Mouse (Mus musculus) liver, embryonic 11.5 days (tissue): ENCODE data around the gene Gtf2e1. TPM values are rescaled to one million over a fixed set of nuclear protein-coding genes. Genes with fewer than 3 reads are reported as not detected.

Source experiments
- ATAC-seq: fragments of 200-750 bp; cut with Nextera tagmentation; replicated peaks from 2 replicates; pipeline ENCODE4 v1.8.0; 2017; ENCODE audit warnings: moderate number of reproducible peaks, mild to moderate bottlenecking, moderate TSS enrichment, moderate library complexity; ENCODE audit not compliant: low FRiP score
- DNase-seq: peaks from one replicate; pipeline ENCODE4 v3.0.0-alpha.2; 2017; ENCODE audit warnings: low spot score
- H3K27ac ChIP-seq: fragments of 300-500 bp; sonication (generic); 2 replicates; pipeline ENCODE4 v1.5.1; 2014; ENCODE audit warnings: mild to moderate bottlenecking, low read depth, low read length, control low read depth
- H3K27me3 ChIP-seq: fragments of 300-500 bp; sonication (generic); replicated peaks from 2 replicates; pipeline ENCODE4 v1.6.1; 2014; ENCODE audit warnings: low read length, mixed read lengths; ENCODE audit not compliant: control insufficient read depth, insufficient read depth
- H3K36me3 ChIP-seq: fragments of 300-500 bp; sonication (generic); 2 replicates; pipeline ENCODE4 v1.6.1; 2014; ENCODE audit warnings: mild to moderate bottlenecking, low read length, moderate library complexity, mixed read lengths; ENCODE audit not compliant: control insufficient read depth, insufficient read depth
- H3K4me1 ChIP-seq: fragments of 300-500 bp; sonication (generic); replicated peaks from 2 replicates; pipeline ENCODE4 v1.6.1; 2014; ENCODE audit warnings: low read length, mixed read lengths; ENCODE audit not compliant: control insufficient read depth, insufficient read depth
- H3K4me2 ChIP-seq: fragments of 300-500 bp; sonication (generic); 2 replicates; pipeline ENCODE4 v1.6.1; 2014; ENCODE audit warnings: mild to moderate bottlenecking, control low read depth, moderate library complexity
- H3K4me3 ChIP-seq: fragments of 300-500 bp; sonication (generic); 2 replicates; pipeline ENCODE4 v1.5.1; 2014; ENCODE audit warnings: low read depth, low read length, control low read depth
- H3K9ac ChIP-seq: fragments of 300-500 bp; sonication (generic); 2 replicates; pipeline ENCODE4 v1.6.1; 2014; ENCODE audit warnings: low read depth, low read length, control low read depth
- H3K9me3 ChIP-seq: fragments of 300-500 bp; sonication (generic); 2 replicates; pipeline ENCODE4 v1.6.1; 2016; ENCODE audit warnings: low read length, inconsistent platforms, mixed read lengths; ENCODE audit not compliant: control insufficient read depth
- WGBS: fragments of 180-500 bp; shearing (Covaris S2); extraction: QIAGEN DNeasy Blood & Tissue Kit; methylation state at CpG from one replicate; pipeline ENCODE4 v1.1.7; 2014; 5-methylcytosine and 5-hydroxymethylcytosine counted together
- polyA plus RNA-seq: library from polyadenylated mRNA; unstranded; fragments of >200 nt; fragmentation: Nextera tagmentation; extraction: Ambion mirVana; gene quantifications from 2 replicates; pipeline ENCODE4 v1.2.1, GENCODE M21; 2014

Gene Gtf2e1
- 29.2 and 34.0 TPM in 2 replicates for polyA plus RNA-seq

DNA sequence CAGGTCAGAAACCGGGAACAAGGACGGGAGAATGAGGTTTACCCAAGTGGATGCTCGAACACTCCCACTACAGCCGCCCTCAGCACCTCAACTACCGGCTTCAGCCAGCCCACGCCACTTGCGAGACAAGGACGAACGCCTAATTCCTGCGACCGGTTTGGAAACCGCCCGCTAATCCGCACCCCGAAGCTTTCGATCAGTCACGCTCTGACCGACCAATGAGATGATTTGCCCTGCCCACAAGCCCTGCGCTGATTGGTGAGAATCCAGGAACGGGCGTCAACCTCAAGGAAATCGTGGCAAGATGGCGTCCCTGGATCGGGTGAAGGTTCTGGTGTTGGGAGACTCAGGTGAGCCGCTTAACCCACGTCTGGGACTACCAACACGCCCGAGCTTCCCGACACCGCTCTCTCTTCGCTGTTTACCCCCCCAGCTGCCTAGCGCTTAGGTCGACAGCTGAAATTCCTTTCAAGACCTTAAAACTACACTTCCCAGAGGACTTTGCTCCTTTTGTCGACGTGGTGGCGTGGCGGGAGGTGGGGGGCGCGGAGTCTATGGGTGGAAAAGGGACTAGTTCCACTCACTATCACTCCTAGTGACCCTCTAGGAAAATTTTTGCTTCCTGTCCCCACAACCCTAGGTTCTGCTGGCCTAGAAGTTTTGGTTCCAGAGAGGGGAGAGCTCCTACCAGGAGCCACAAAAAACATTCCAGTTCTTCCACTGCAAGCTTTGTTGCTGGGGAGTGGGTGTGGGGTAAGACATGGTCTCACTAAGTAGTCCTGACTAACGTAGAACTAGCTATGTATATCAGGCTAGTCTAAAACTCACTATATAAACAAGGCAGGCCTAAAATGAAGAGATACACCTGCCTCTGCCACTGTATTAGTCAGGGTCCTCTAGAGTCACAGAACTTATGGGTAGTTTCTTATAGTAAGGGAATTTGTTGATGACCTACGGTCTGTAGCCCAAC is at the start of gene Gtf2e1, which contains the start of gene Rabl3:
Gtf2e1 (minus strand) TSS at position 179 of the 970 bp plus-strand sequence.
Rabl3 (plus strand) TSS at position 275 of the 970 bp plus-strand sequence.
- DNase-seq (peak; percentile 91), ATAC-seq (peak; percentile 99)
- H3K9ac ChIP-seq = peak within 1 kb of the TSS; percentile 92
- 2% methylated on average over 41 of the region's 41 CpGs for WGBS
- peaks cover 14% of the 10 kb centered on the region; the same call in 1 of the 2 replicates for H3K36me3 ChIP-seq
- H3K27me3 ChIP-seq = no peaks in the 10 kb centered on the region
- H3K27ac ChIP-seq = peak within 1 kb of the TSS; percentile 79
- peak within 1 kb of the TSS; percentile 87 for H3K4me3 ChIP-seq
- H3K4me2 ChIP-seq = peak within 1 kb of the TSS; percentile 81
- no peaks in the 10 kb centered on the region for H3K9me3 ChIP-seq
- H3K4me1 ChIP-seq = peaks cover 7% of the 10 kb centered on the region

DNA sequence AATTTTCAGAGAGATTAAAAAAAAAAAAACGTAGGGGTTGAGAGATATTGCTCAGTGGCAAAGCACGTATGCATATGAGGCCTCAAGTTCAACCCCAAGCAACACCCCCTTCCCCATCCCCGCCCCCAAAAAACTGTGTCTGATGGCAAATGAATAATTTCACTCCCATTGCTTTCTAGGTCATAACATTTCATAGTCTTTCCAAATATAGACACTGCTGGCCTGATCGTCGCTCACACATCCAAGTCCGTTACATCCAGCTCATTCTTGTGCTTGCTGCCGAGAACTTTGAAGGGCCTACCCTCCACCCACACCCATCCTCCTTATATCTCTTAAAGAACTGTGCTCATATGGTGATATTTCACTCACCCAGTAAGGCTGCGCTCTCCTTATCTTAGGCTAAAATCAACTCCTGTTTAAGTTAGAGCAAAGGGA is 45.6 kb upstream of the Gtf2e1 start:
- 71% methylated on average over 8 of the region's 8 CpGs for WGBS
- no peak overlapping the region for H3K4me3 ChIP-seq

GRCm38 (mm10) chr16:37584218-37585035 is 44.8 kb upstream of the Gtf2e1 start:
- 8% methylated on average over 25 of the region's 25 CpGs for WGBS
- peak overlapping the region; percentile 27 for H3K4me3 ChIP-seq
- H3K27me3 ChIP-seq = no peaks in the 10 kb centered on the region
- ATAC-seq (peak; percentile 51; the same call in 1 of the 2 replicates), DNase-seq (peak; percentile 37)
- H3K9ac ChIP-seq = no peak overlapping the region
- H3K36me3 ChIP-seq = no peaks in the 10 kb centered on the region
- peak overlapping the region; percentile 62 for H3K4me2 ChIP-seq
- no peaks in the 10 kb centered on the region for H3K4me1 ChIP-seq
- no peaks in the 10 kb centered on the region for H3K9me3 ChIP-seq
- H3K27ac ChIP-seq = peak overlapping the region; percentile 33; the same call in 1 of the 2 replicates

More for the DNA sequence above, 45.6 kb upstream of the Gtf2e1 start:
- Histone ChIP-seq H3K36me3 (no peaks in the 10 kb centered on the region), H3K27ac (no peak overlapping the region), H3K4me2 (peak overlapping the region; percentile 62; the same call in 1 of the 2 replicates), H3K4me1 (no peaks in the 10 kb centered on the region), H3K9me3 (no peaks in the 10 kb centered on the region), H3K27me3 (no peaks in the 10 kb centered on the region), H3K9ac (no peak overlapping the region)
- DNase-seq (no peak), ATAC-seq (no peak)

DNA sequence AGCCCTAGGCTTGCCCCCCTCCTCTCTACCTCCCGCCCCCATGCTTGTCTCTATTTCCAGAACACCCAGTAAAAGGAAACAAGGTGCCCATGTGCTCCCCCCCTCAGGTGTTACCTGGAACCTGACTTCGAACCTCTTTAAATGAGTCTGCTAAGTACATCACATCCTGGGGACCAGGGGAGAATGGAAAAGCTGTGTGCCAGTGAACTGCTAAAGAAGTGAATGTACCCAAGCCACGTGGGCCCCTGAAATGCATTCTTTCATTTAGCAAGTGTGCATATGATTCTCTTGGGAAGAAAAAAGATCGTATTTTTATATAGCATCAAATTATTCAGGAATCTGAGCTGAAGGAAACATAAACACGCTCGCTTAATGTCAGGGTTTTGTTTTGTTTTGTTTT is 44.2 kb upstream of the Gtf2e1 start:
- no peak for ATAC-seq

DNA sequence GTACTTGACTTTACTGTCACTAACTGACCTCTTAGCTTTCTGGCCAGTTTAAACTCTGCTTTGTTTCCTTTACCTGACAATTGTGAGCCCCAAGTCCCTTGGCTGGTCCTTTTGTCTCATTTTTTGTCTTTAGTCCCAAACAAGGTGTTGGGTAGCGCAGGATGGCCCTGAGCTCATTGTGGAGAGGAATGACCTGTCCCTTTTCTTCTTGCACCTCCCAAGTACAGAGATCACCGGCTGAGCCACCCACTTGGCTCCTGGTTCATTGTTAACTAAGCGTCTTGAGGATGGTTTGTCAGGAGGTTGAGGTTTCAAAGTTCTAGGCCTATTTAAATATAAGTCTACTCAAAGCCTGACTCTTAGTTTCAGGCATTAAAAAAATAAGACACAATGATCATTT is 43.7 kb upstream of the Gtf2e1 start:
- Histone ChIP-seq H3K9ac (no peak overlapping the region), H3K4me3 (no peak overlapping the region), H3K27me3 (no peaks in the 10 kb centered on the region), H3K9me3 (no peaks in the 10 kb centered on the region), H3K36me3 (no peaks in the 10 kb centered on the region), H3K27ac (no peak overlapping the region), H3K4me1 (no peaks in the 10 kb centered on the region), H3K4me2 (no peak overlapping the region)
- DNase-seq = no peak
- ATAC-seq = no peak
- WGBS = 87% methylated on average over 3 of the region's 3 CpGs

More for the DNA sequence above, 44.2 kb upstream of the Gtf2e1 start:
- Histone ChIP-seq H3K4me2 (peak overlapping the region; percentile 62), H3K27ac (peak overlapping the region; percentile 33; the same call in 1 of the 2 replicates), H3K27me3 (no peaks in the 10 kb centered on the region), H3K9ac (no peak overlapping the region), H3K4me3 (no peak overlapping the region), H3K9me3 (no peaks in the 10 kb centered on the region), H3K36me3 (no peaks in the 10 kb centered on the region), H3K4me1 (no peaks in the 10 kb centered on the region)
- WGBS = 55% methylated on average over 6 of the region's 6 CpGs
- no peak for DNase-seq

- Histone ChIP-seq H3K4me2 (no peak overlapping the region), H3K4me1 (no peaks in the 10 kb centered on the region), H3K27ac (no peak overlapping the region), H3K4me3 (no peak overlapping the region), H3K9ac (no peak overlapping the region), H3K36me3 (no peaks in the 10 kb centered on the region), H3K9me3 (no peaks in the 10 kb centered on the region), H3K27me3 (no peaks in the 10 kb centered on the region)
- ATAC-seq (no peak), DNase-seq (no peak)
- WGBS = 87% methylated on average over 3 of the region's 3 CpGs
Measured at GRCm38 (mm10) chr16:37581901-37582300, 42.3 kb upstream of the Gtf2e1 start.

GRCm38 (mm10) chr16:37580651-37581050 is 41.1 kb upstream of the Gtf2e1 start:
- Histone ChIP-seq H3K9me3 (no peaks in the 10 kb centered on the region), H3K27ac (peak overlapping the region; percentile 45; the same call in 1 of the 2 replicates), H3K27me3 (no peaks in the 10 kb centered on the region), H3K4me1 (no peaks in the 10 kb centered on the region), H3K4me3 (no peak overlapping the region), H3K36me3 (no peaks in the 10 kb centered on the region), H3K9ac (no peak overlapping the region), H3K4me2 (peak overlapping the region; percentile 32; the same call in 1 of the 2 replicates)
- no peak for ATAC-seq
- DNase-seq = no peak
- 70% methylated on average over 4 of the region's 4 CpGs for WGBS

- no peaks in the 10 kb centered on the region for H3K27me3 ChIP-seq
- H3K9me3 ChIP-seq = no peaks in the 10 kb centered on the region
- 63% methylated on average over 4 of the region's 4 CpGs for WGBS
- no peak within 1 kb of the TSS for H3K9ac ChIP-seq
- ATAC-seq = no peak
- no peak within 1 kb of the TSS for H3K4me3 ChIP-seq
- no peaks in the 10 kb centered on the region for H3K4me1 ChIP-seq
- no peak for DNase-seq
- peak within 1 kb of the TSS; percentile 32; the same call in 1 of the 2 replicates for H3K4me2 ChIP-seq
- H3K27ac ChIP-seq = peak within 1 kb of the TSS; percentile 45; the same call in 1 of the 2 replicates
- H3K36me3 ChIP-seq = no peaks in the 10 kb centered on the region
Measured at GRCm38 (mm10) chr16:37579994-37580393, 40.4 kb upstream of the Gtf2e1 start, which contains the start of gene Hgd. TSS of gene Hgd (plus strand) at chr16:37580153.
